Mouse (Mus musculus) right cerebral cortex, postnatal 36 days (tissue): ENCODE results near the gene Tiprl.

Experiments used
- DNase-seq, 2 experiments: peaks; one replicate each; pipeline ENCODE4 v3.0.0; 2022; ENCODE audit warnings: low spot score in 2 of 2, mixed read lengths in 1 of 2

Tiprl gene

DNA sequence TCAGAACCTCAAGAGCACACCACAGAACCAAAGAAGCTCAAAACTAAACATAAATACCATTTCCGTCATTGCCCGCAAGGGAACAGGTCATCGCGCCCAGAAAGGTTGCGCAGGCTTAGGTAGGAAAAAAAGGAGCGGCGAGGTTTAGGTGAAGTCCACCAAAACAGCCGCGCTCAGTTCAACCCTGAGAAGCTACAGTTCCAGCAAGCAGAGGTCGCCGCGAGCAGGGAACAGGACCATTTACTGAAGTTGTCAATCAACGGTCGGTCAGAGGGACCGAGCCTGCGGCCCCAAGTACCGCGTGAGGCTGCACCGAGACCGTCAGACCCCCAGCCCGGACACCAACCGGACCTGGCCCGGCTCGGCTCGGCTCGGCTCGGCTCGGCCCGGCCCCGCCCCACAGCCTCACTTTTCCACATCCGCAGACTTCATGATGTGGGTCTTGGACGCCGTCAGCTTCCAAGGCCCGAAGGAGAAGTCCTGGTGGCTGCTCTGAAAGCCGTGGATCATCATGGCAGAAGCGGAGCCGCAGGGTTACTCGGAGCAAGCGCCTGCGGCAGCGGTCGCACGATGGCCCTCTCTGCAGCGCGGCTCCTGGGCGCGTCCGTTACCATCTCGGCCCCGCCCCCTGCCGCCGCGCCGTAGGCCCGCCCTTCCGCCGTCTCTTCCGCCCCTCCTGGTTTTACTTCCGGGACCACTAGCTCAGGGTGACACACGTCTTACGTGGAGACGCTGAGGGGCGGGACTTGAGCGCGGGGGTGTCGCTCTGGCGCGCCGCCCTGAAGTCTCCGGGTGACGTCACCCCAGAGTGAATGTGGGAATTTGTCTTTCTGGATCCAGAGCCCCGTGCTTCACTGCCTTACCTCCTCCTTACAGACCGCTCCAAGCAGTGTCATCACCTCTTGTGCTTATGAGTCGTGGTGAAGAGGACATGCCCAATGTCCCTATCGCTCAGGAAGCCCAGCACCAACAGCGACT lies at the start of gene Tiprl:
TSS of gene Tiprl (minus strand) at position 676 of the 978 bp plus-strand sequence.
- DNase-seq: peak; percentile 97

DNA sequence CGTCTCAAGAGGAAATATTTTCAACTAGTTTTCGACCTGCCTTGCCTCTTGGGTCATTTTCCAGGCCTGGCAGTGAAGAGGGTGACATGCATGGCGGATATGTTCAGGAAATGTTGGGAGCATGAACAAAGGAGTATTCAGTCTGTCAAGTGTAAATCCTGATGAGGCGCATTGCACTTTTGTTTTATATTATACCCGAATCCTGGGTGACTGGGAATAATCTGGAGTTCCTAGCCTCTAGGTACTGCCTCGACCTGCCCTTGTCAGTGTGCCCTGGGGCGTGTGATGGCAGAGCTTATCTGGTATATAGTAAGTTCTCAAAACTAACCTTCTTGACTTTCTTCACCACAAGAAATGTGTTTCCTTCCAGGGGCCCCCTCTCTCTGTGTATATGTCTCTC lies 47.3 kb upstream of the Tiprl start:
- DNase-seq: no peak

DNA sequence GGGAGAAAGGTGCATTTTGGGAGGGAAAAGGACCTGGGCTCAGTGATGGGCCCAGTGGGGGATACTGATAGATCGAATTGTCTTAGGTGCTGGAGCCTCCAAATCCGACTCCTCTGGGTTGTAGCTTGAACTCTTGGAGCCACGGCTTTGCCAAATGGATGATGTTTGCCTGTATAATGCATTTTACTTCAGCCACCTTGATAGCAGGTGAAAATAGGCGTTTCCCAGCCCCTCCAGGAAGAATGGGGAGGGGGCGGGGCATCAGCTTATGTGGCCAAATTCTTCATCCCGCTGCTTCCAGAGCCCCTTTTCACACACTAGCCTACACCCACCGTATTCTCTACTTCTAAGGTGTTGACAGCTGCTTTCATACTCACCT lies 46.2 kb upstream of the Tiprl start:
- DNase-seq: no peak

DNA sequence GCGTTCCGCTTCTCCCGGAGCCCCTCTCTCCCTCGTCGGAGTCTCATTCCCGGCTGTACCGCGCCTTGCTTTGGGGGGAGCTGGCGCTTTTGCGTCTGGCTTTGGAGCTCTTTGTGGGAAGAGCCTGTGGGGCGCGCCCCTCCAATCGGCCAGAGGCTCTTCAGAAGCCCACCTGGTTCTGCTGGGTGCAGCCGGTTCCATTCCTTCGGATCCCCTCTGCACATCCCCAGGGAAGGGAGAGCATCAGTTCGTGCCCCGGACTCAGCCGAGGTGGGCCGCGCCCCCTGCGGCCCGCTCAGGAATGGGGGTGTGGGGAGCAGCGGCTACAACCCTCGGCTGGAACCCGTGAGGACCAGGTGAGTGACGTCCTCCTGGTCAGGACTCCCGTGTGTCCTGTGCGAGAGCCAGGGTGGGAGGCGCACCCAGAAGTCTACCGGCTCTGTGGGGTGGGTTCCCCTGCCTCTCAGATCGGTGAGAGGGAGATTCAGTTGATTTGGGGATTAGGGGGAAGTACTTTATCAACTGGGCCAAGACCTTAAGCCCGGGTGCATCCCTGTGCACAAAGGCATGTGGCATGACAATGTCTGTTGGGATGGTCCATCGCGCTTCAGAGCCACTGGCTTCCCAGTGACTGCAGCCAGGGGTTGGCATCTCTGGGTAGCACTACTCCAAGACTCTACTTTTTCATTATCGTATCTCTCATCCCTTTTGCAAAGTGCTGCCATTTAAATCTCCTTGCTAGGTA lies 45.6 kb upstream of the Tiprl start:
- no peak for DNase-seq

DNA sequence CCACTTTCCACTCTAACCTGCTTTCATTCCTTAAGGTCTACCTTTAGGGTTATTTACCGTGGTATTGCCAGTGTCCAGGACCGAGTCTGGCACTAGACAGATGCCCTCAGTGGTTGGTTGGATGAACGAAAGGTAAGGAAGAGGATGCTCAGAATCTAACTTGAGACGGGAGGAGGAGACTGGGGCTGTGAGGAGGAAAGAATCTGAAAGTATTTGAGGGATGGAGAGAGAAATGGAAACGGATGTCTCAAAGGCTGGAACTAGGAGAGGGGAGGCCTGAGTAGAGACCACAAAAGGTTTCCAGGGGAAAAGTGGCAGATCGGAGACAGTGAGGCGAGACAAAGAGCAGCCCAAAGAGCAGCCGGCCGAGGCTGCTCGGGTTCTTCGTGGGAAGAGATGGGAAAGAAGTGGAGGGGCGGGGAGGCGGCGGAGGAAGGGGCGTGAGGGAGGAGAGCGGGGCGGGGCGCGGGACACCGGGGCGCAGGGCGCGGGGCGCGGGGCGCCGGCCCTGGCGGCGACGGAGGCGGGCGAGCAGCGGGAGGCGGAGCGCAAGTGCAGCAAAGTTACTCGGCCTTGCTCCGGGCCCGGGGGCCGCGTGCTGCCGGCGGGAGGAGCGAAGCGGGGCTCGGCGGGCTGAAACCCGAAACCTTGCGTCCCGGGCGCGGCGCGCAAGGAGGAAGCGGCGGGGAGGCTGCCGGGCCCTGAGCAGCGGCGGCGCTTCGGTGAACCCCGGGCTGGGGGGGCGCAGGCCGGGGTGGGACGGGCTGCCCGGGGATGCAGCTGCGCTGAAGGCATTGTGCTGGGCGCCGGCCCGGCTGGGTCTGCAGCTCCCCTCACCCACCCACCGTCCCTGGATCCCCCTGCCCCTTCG lies 44.8 kb upstream of the Tiprl start:
- no peak for DNase-seq

DNA sequence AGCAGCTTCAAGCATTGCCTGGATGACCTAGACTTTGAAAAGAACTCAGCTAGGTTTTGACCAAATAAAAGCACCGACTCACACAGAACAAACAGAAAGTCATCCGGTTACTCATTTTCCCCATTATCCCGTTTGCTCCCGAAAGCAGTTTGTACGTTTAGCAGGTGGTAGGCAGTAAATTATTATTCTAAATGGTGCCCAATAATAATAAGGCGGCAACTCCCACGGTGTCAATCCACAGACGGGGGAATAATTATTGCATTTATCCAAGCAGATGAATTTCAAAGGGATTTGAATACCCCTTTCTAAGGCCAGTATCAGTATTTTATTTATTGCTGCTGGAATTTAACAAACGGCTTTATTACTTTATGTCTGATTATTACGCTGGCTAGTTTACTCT lies 43.9 kb upstream of the Tiprl start:
- no peak for DNase-seq

DNA sequence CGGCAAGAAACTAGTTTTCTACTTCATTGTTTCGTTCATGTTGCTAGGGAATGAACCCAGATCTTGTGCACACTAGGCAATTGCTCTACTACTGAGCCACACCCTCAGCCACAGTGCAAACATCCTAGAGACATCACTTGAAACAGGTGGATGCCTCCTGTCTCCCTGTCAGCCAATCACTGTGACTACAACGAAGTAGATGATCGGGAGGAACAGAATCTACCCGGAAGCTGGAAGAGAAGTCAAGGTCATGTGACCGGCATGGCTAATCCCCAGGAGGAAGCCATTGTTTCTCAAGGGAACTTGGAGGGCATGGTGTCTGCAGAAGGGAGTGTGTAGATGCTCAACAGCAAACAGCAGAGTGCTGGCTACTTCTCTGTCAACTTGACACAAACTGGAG lies 38.1 kb upstream of the Tiprl start:
- no peak for DNase-seq

DNA sequence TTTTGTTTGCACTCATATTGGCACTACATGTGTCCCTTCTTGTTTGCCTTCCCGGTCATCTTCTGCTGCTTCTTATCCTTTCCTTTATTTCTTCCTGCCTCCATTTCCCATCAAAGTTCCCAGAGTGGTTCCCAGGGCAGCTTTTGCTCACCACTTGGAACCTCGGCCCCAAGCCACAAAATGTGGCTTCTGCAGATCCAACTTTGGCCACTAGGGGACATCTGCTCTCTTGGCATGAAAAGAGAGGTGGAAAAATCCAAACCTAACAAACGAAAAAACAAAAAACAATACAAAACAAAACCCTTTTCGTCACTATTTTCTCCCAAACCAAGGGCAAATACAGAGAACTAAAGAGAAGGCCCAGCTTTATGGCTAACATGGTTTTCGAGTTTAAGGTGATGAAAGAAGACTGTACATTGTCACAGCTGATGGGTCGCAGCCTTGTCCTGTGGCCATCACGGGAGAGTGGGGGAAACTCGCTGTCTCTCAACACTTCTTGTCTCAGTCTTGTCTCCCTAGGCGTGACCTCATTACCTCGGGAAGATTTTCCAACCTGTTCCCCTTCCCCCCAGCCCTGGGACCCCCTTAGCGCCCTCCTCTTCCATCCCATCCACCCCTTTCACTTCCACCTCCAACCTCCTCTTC lies 15.4 kb upstream of the Tiprl start:
- DNase-seq: no peak

DNA sequence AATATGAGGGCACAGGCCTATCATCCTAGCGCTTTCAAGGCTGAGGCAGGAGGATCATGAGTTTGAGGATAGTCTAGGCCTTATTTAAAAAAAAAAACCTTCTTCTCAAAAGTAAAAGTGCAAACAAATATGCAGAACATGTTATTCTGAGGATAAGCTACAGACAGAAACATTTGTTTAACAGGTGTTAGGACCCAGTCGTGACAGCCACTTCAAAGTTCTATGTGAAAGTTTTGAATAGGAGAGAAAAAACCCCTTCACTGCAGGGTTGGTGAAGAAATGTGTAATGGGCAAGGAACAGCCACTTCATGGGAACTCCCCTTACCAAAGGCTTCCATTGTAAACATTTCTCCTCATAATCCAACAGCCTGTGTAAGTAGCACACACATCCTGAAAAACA lies 13.8 kb upstream of the Tiprl start:
- DNase-seq: no peak

DNA sequence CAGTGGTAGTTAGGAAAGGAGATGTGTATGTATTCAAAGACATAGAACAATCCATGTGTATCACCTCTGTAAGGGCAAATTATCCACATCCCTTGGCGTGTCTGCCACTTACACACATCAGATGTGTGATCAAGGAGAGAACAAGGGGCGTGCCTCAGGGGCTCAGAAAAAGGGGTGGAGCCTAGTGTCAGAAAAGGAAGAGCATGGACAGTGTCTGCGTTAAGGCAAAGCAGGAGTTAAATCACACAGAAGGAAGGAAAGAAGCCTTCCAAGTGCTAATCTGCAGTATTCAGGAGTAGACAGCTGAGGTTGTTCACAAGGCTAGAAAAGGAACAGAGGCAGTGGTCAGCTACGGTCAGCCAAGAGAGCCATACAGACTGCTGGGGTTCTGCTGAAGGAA lies 12.0 kb upstream of the Tiprl start:
- no peak for DNase-seq

DNA sequence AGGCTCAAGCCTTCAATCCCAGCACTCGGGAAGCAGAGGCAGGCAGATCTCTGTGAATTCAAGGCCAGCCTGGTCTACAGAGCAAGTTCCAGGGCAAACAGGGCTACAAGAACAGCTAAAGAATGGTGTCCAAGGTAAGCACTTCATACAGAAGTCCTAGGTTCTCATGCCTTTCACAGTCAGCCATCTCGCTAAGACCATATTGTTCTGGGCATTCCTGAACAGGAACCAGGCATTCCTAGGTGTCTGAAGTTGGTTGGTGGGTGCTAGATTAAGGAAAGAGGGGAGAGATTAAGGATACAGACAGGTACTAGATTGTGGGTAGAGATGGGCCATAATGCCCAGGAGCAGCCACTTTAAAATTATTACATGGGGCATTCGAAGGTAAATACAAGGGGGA lies 11.0 kb upstream of the Tiprl start:
- no peak for DNase-seq

DNA sequence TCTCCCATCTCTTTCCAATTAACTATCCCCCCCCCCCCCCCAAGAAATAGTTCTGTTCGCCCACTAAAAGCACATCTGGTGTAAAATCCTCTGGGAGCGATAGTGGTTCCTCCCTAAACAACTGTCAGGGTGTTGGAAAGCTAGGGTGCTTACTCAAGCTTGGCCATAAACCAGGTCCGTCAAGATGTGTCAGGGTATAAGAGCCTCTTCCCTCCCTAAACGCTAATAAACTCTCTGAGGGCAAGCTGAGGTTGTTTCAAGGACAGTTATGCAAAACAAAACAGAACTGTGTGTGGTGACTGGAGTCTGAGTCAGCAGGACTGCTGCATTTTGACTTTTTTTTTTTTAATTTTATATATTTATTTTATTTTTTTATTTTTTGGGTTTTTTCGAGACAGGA lies 10.3 kb upstream of the Tiprl start:
- no peak for DNase-seq

DNA sequence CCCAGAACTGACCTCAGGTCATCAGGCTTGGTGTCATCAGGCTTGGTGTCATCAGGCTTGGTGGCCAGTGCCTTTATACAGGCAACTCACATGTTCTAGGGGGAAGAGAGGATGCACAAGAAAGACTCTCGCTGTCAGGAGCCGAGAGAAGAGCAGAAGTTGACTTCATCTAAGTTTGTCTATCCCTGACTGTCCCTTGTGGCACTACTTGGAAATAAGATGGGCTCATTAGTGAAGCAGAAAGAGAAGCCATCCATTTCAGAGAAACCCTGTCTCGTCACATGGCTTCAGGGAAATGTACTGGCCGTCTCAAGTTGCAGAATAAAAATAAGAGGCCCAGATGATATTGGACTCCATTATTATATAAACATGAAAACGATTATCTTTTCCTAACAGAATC lies 9.8 kb upstream of the Tiprl start:
- no peak for DNase-seq

DNA sequence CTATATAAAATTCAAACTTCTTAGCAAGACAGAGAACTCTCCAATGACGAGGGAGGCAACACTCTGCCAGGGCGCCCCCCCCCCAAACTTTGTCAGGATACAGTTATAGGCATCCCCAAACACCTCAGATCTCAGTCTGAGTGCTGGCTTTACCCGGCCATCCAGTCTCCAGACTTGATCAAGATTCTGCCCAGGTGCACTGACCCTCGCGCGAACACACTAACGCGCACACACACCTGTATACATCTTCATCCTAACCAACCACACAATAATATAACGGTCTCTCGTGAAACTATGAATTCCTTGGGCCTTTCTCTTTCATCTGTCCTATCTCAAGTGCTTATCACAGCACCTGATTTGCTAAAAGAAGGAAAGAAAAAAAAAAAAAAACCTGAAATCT lies 950 bp downstream of the Tiprl start:
- no peak for DNase-seq

DNA sequence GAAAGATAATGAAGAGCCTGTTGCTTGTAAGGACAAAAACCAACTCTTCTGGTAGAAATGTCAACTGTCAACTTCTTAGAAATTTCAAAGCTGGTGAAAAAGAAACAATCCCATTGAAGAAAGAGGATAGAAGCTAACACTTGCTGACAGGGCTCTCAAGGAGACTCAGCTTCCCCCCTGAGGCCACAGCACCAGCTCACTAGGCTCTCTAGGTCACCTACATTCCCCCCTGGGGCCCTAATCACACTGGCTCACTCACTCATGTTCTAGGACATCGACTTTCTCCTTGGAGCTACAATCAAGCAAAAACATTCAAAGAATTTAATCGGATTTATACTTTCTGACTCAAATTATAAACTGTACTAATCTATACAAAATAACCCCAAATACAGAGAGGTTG lies 3.0 kb downstream of the Tiprl start:
- no peak for DNase-seq

DNA sequence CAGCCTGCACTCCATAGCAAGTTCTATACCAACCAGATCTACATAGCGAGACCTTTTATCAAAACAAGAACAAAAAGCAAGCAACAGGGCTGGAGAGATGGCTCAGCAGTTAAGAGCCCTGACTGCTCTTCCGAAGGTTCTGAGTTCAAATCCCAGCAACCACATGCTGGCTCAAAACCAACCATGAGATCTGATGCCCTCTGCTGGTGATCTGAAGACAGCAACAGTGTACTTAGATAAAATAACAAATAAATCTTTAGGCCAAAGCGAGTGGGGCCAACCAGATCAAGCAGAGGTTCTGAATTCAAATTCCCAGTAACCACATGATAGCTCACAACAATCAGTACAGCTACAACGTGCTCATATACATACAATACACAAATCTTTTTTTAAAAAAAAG lies 6.1 kb downstream of the Tiprl start:
- no peak for DNase-seq

DNA sequence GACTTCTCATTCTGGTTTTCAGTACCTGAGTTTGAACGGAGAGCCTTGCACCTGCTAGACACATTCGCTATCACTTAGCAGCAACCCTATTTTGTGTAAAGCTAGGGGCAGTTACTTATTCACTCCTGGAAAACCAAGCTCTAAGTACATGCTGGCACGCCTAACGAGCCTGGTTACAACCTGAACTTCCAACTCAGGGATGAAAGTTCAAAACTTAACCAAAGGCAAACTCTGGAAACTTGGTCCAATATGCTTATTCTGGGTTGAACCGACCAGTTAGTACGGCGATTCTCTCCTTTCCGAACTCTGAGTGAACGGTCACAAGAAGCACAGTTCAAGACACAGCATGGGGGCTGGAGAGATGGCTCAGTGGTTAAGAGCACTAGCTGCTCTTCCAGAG lies 7.2 kb downstream of the Tiprl start:
- DNase-seq: no peak

DNA sequence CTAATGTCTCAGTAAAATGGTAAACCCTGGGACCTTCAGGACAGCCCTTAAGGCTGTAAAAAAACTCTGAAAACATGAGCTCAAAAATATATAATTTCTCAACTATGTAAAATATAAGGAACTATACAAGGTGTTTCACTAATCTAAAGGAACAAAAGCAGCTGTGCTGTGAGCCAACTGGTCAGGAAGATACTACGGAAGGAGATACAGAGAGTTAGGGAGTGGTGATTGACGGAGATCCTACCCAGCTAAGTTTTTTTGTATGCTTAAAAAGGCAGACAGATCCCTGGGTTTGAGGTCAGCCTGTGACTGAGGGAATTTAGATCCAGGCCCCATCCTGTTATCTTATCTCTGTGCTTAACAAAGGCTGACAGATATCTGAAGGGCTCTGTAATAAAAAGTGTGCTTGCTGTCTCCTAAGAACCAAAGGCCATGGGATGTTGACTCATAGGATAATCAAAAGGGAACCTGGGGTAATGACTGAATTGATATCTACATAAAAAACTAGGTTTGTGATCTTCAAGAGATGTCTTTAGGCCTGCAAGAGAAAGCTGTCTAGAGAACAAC lies 19.7 kb downstream of the Tiprl start:
- DNase-seq: no peak

DNA sequence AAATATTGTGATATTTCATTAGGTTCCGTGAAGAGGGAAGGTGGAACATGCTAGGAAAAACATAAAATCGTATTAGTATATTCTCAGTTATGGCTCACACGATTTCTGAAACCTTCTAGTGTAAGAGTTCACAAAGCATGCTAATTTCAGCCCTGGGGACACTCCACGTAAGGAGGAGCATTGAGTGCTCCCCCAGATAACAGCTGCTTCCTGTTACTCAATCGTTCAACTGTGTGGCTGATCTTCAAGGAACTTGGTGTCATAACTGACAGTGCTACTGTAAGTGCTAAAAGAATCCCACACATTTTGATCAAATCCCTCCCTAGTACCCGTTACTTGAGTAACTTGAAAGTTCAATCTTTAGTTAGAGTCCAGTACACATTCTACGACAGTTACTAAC lies 21.0 kb downstream of the Tiprl start:
- no peak for DNase-seq

DNA sequence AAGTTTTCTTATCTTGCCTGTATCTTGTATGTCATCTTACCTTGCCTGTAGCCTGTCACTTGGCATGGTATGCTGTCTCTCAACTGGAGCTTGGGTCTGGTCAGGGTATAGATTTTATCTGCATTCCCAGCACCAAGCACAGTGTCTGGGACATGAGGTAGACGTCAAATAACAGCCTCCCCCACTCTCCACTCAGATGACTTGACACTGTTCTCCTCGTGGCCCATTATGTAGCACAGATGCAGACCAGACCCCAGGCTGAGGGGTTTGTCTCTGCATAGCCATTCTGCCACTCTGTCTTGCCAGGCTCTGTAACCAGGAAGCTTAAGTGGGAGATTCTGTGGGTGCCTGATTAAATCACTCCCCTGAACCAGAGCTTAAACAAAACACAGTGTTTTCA lies 31.2 kb downstream of the Tiprl start:
- DNase-seq: no peak

DNA sequence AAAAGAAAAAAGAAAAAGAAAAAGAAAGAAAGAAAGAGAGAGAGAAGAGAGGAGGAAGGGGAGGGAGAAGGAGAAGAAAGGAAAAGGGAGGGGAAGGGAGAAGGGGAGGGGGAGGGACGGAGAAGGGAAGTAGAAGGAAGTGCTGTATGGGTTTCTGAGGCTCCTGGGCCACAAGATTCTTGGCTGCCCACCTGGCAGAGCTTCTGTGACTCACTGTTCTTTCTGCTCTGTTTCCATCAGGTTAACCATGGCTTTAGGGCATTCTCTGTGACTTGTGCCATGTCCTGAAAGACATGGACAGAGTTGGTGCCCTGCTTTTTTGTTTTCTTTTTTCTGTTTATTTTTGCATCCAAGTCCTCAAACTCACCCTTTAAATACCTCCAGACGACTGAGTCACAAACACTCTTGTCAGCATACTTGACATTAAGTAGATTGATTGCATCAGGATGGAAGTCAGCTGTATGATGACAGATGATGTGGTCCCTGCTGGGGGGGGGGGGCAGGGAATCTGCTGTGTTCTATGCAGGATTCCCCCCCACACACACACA lies 33.2 kb downstream of the Tiprl start:
- no peak for DNase-seq
